8 mouse cellular contexts compared by ENCODE assay signal in the genomic region with DNA sequence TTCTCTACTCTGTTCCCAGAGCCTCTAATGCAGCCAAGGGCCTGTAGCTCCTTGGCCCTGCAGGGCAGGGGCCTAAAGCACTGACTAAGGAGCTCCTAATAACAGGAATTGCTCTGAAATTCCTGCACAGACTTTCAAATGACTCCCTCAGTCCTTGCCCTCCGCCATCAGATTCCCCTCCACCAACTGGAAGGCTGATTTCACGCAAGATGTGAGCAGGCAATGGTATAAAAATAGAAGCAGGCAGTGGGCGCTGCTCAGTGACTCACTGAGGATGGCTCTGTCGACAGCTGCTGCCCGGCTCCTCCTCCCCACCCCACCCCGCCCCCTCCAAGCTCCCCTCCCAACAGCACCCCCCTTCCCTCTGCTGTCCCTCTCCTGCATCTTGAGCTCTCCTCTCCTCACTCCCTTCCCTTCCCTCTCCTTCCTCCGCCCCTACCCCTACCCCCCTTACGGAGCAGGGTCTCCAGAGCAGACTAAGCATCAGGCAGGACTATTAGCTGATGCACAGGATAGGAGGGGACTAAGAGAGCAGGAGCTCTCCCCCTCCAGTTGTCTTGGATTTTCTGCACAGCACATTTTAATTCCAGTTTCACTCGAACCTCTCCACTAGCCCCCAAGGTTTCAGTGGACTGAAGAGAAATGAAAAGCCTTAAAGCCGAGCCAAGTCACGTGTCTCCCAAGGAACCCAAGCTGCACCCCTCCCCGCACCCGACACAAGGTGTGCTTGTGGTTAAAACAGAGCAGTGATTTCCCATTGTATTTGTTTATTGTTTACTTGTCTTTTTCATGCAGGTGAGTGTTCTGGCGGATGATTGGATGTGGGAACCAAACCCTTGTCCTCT. TPM values are rescaled to one million over a fixed set of nuclear protein-coding genes. Genes with fewer than 3 reads are reported as not detected.
DNase-seq lines count a peak whose midpoint lies in the region; ATAC-seq and TF ChIP-seq lines count a peak whose summit lies in the region.

No protein-coding gene starts in this region.

- H3K9ac ChIP-seq in heart, embryonic 11.5 days (ENCODE audit: low read depth, low read length) = peak overlapping the region; percentile 29; the same call in 1 of the 2 replicates

- H3K9me3 ChIP-seq in heart, embryonic 11.5 days (replicated peaks; ENCODE audit: control insufficient read depth, low read length) = no peaks in the 10 kb centered on the region

- ATAC-seq in heart, embryonic 11.5 days (replicated peaks; ENCODE audit: insufficient number of reproducible peaks, low FRiP score, low TSS enrichment) = peak; percentile 46; the same call in 1 of the 2 replicates

- peaks cover 15% of the 10 kb centered on the region for H3K4me1 ChIP-seq in heart, embryonic 11.5 days (ENCODE audit: control insufficient read depth, insufficient read depth, low read length)
- no peaks in the 10 kb centered on the region for H3K4me1 ChIP-seq in thymus, adult 2 months (replicated peaks; ENCODE audit: control insufficient read depth, insufficient read depth, low read length)

- DNase-seq in heart, adult 11 months = no peak
- peak; percentile 97 for DNase-seq in brain, adult 2 months (ENCODE audit: low read depth, low spot score)
- peak; percentile 68 to 79 for DNase-seq in frontal cortex, postnatal 10 days (ENCODE audit: low spot score in 2 of 2)
- DNase-seq in left cerebral cortex, adult 9 months (ENCODE audit: low spot score in 2 of 2) = peak; percentile 86 to 88
- DNase-seq in retina, postnatal 1 day = peak; percentile 81
- no peak for DNase-seq in thymus, adult 2 months
- no peak for DNase-seq in ovary, postnatal 14 days (ENCODE audit: low spot score)

- TF ChIP-seq POLR2A in thymus, adult 2 months (IDR thresholded peaks at IDR 0.05; ENCODE audit: control insufficient read depth, extremely low read depth, insufficient read depth, low read length, poor library complexity) = no peak

- no peaks in the 10 kb centered on the region for H3K36me3 ChIP-seq in heart, embryonic 11.5 days (ENCODE audit: control insufficient read depth, insufficient read depth, low read length)
- H3K36me3 ChIP-seq in thymus, adult 2 months (ENCODE audit: control insufficient read depth, insufficient read depth, low read length) = no peaks in the 10 kb centered on the region

- H3K4me3 ChIP-seq in heart, embryonic 11.5 days (ENCODE audit: low read depth, low read length) = no peak overlapping the region
- H3K4me3 ChIP-seq in thymus, adult 2 months (ENCODE audit: control insufficient read depth, insufficient read depth, low read length) = no peak overlapping the region

- H3K4me2 ChIP-seq in heart, embryonic 11.5 days = peak overlapping the region; percentile 49

- TF ChIP-seq CTCF in thymus, adult 2 months (IDR thresholded peaks at IDR 0.05; ENCODE audit: borderline replicate concordance, control insufficient read depth, extremely low read depth, insufficient read depth, low read length, poor library complexity) = no peak

- peaks cover 7% of the 10 kb centered on the region for H3K27me3 ChIP-seq in heart, embryonic 11.5 days (ENCODE audit: control insufficient read depth, insufficient read depth, low read length)
- peaks cover 6% of the 10 kb centered on the region for H3K27me3 ChIP-seq in thymus, adult 2 months (ENCODE audit: control insufficient read depth, insufficient read depth, low read length)

- 8% methylated on average over 14 of the region's 14 CpGs for WGBS in heart, embryonic 11.5 days (ENCODE audit: insufficient replicate concordance)
- 10% methylated on average over 14 of the region's 14 CpGs for WGBS in thymus, adult 2 months

- H3K27ac ChIP-seq in heart, embryonic 11.5 days (ENCODE audit: low read depth, low read length) = 0 out of 2 replicates have a peak overlapping the region, but pooled peaks have one; percentile 43
- no peak overlapping the region for H3K27ac ChIP-seq in thymus, adult 2 months (ENCODE audit: control insufficient read depth, insufficient read depth, low read length)

RNA-seq across cellular contexts. Expression of a gene that starts 9.6 kb away (rescaled TPM):
- polyA plus RNA-seq in heart, embryonic 11.5 days (2014; fragmentation: Nextera tagmentation; extraction: Ambion mirVana) = 558 and 581 TPM in 2 replicates
- polyA plus RNA-seq in thymus, adult 2 months (2012; rRNA removed) = 0.97 and 13.3 TPM in 2 replicates

RNA-seq across cellular contexts. Expression of a gene that starts 24.9 kb away (rescaled TPM):
- 2.5 and 4.0 TPM in 2 replicates for polyA plus RNA-seq in heart, embryonic 11.5 days (2014; fragmentation: Nextera tagmentation; extraction: Ambion mirVana)
- polyA plus RNA-seq in thymus, adult 2 months (2012; rRNA removed) = 7.3 and 9.6 TPM in 2 replicates

Comparison
In these comparisons a context has a peak if more than half of its experiments do, and no peak if none do; other contexts are left out.
1. DNase-seq: peak in brain, adult 2 months (single experiment), frontal cortex, postnatal 10 days (2 of 2), left cerebral cortex, adult 9 months (2 of 2) and retina, postnatal 1 day (single experiment); none in heart, adult 11 months (single experiment), thymus, adult 2 months (single experiment) and ovary, postnatal 14 days (single experiment).
2. RNA of a gene that starts 9.6 kb away (polyA plus RNA-seq): 558 to 581 TPM in heart, embryonic 11.5 days; 0.97 to 13.3 TPM in thymus, adult 2 months; every median in the first group is over 10 times any median in the second.